Mouse (Mus musculus) forebrain, embryonic 10.5 days (tissue): Measurements from ENCODE around the gene Tmem135. TPM values are rescaled to one million over a fixed set of nuclear protein-coding genes. Genes with fewer than 3 reads are reported as not detected.

Experiments used
- DNase-seq: peaks from one replicate; pipeline ENCODE4 v3.0.0-alpha.2; 2017; ENCODE audit warnings: low spot score; ENCODE audit errors: extremely low spot score
- H3K27ac ChIP-seq: fragments of 300-500 bp; sonication (generic); 2 replicates; pipeline ENCODE4 v1.5.1; 2016; ENCODE audit warnings: mild to moderate bottlenecking
- H3K27me3 ChIP-seq: fragments of 300-500 bp; sonication (generic); 2 replicates; pipeline ENCODE4 v1.6.1; 2016; ENCODE audit warnings: mild to moderate bottlenecking; ENCODE audit not compliant: poor library complexity, severe bottlenecking
- H3K36me3 ChIP-seq: fragments of 300-500 bp; sonication (generic); replicated peaks from 2 replicates; pipeline ENCODE4 v1.6.1; 2016; ENCODE audit warnings: mild to moderate bottlenecking, moderate library complexity
- H3K4me1 ChIP-seq: fragments of 300-500 bp; sonication (generic); 2 replicates; pipeline ENCODE4 v1.6.1; 2016
- H3K4me3 ChIP-seq: fragments of 300-500 bp; sonication (generic); 2 replicates; pipeline ENCODE4 v1.5.1; 2016; ENCODE audit warnings: mild to moderate bottlenecking, moderate library complexity
- H3K9me3 ChIP-seq: fragments of 300-500 bp; sonication (generic); 2 replicates; pipeline ENCODE4 v1.6.1; 2016; ENCODE audit warnings: mild to moderate bottlenecking, moderate library complexity
- WGBS: fragments of 180-500 bp; shearing (Covaris S2); methylation state at CpG from one replicate; pipeline ENCODE4 v1.1.7; 2016; 5-methylcytosine and 5-hydroxymethylcytosine counted together
- microRNA-seq: library from miRNA; unstranded; fragments of <30 nt; microRNA quantifications from one replicate; pipeline ENCODE4, GENCODE M21; 2017
- polyA plus RNA-seq: library from polyadenylated mRNA; unstranded; fragments of >200 nt; fragmentation: Nextera tagmentation; extraction: Ambion mirVana; gene quantifications from 2 replicates; pipeline ENCODE4 v1.2.1, GENCODE M21; 2016

The Tmem135 gene
- polyA plus RNA-seq, 1 experiment from 2014 or later: 16.5 TPM

DNA sequence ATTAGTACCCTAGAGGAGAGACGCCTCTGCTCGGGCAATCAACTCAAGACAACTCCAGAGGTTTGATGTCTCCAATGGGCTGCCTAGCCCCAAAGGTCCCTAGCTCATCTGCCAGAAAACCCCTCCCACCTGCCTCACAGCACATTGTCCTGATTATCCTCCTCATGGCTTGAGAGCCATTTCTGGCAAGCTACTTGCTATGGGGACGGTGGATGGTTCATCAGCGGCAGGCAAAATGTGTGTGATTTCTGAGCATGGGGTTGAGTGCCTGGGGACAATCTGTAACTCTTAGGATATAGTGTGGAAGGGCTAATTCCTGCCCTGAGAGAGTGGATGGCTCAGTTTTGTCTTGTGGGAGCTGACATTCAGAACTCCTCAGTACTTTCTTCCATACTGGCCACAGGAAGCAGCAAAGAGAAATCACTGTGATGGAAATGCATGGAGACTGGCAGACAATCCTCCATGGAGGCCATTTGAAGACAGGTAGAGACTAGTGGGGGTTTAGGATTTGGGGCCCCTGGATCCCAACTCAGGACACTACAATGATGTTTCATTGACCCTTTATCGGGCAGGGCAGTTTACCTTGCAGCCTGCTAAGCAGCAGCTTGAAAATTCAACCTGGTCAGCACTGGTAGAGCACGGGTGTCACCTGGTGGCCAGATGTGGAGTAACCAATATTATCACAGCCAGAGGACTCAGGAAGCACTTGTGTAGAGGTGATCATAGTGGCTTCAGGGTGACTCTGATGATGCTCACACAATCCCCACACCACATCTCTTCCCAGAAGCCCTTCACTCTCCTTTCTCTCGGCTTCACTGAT is 277.7 kb downstream of the Tmem135 start:
- DNase-seq: peak; percentile 60
- no peak overlapping the region for H3K27ac ChIP-seq
- no peaks in the 10 kb centered on the region for H3K9me3 ChIP-seq
- 58% methylated on average over 7 of the region's 7 CpGs for WGBS
- no peaks in the 10 kb centered on the region for H3K4me1 ChIP-seq
- H3K36me3 ChIP-seq: no peaks in the 10 kb centered on the region
- no peak overlapping the region for H3K4me3 ChIP-seq
- no peaks in the 10 kb centered on the region for H3K27me3 ChIP-seq

DNA sequence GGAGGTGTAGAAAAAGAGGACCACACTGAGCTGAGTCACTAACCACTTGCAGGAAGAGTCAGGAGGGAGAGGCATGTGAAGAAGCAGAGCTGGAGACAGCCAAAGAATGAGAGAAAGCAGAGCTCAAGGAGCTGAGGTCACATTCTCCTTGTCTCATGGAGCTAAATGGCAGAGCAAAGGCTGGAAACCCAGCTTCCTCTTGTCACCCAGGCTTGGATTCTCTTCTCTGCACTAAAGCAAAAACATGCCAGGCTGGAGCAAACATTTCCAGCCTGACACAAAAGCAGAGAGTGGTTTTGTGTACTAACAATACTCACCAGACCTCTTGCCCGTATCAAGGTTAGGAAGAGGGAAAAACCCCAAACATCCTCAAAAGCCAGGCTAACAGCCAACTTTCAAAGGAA is 287.8 kb downstream of the Tmem135 start:
- H3K4me3 ChIP-seq: no peak overlapping the region
- H3K36me3 ChIP-seq: no peaks in the 10 kb centered on the region
- no peaks in the 10 kb centered on the region for H3K27me3 ChIP-seq
- DNase-seq: no peak
- 80% methylated on average over 1 of the region's 1 CpGs for WGBS
- no peaks in the 10 kb centered on the region for H3K4me1 ChIP-seq
- no peaks in the 10 kb centered on the region for H3K9me3 ChIP-seq
- H3K27ac ChIP-seq: no peak overlapping the region

DNA sequence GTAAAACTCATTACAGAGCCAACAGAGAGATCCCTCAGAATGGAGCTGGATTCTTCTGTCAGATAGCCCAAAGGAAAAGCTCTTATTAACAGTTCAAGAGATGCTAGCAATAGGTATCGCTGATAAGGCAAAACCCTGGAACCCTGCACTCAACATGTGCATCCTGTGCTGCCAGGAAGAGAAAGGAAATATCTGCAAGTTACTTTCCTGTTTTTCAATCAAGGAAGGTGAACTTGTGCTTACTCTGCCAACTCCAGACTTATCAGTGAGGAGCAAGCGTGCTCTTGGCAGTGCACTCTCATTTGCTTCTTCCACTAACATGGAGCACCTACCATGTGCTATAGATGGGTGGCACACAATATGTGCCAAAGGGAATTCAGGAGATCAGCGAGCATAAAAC is 288.4 kb downstream of the Tmem135 start:
- no peaks in the 10 kb centered on the region for H3K4me1 ChIP-seq
- H3K4me3 ChIP-seq: no peak overlapping the region
- no peaks in the 10 kb centered on the region for H3K27me3 ChIP-seq
- DNase-seq: no peak
- H3K9me3 ChIP-seq: no peaks in the 10 kb centered on the region
- no peak overlapping the region for H3K27ac ChIP-seq
- H3K36me3 ChIP-seq: no peaks in the 10 kb centered on the region
- WGBS: 88% methylated on average over 3 of the region's 3 CpGs

DNA sequence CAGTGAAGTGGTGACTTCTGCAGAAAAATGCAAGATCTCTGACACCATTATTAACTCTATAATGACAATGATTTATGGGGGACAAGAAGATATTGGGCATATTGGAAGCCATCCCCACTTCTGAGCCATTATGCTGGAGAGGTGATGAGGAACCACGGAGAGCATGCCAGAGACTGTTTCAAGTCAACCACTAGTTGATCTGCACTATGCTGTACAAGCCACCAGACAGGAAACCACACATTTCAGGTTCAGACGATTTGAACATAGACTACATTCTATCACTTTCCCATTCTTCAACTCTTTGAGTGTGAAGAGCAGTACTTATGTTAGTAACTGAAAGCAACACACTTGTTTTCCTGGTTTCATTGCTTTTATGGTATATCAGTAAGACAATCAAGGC is 297.6 kb downstream of the Tmem135 start:
- Histone ChIP-seq H3K9me3 (no peaks in the 10 kb centered on the region), H3K27me3 (no peaks in the 10 kb centered on the region), H3K4me1 (0 out of 2 replicates have a peak, but pooled peaks cover 8% of the 10 kb centered on the region), H3K4me3 (no peak overlapping the region), H3K36me3 (no peaks in the 10 kb centered on the region), H3K27ac (no peak overlapping the region)
- 85% methylated on average over 2 of the region's 2 CpGs for WGBS
- no peak for DNase-seq

DNA sequence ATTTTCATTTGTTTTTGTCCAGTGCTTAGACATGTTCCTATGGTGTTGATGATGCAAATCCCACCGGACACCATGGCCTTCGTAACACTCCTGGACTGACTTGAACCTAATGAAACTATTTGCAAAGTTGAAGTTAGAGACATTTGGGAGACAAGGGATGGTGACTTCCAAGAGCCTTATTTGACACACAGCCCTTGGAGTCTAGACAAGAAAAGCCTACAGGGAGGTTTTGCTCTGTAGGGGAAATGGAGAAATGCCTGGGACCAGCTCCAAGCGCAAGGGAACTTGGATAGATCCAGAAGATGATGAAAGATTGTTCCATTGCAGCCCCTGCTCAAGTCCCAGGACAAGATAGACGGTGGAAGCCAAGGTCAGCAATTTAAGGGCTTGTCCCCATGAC is 304.3 kb downstream of the Tmem135 start:
- no peak for DNase-seq
- Histone ChIP-seq H3K27me3 (no peaks in the 10 kb centered on the region), H3K4me1 (no peaks in the 10 kb centered on the region), H3K4me3 (no peak overlapping the region), H3K36me3 (no peaks in the 10 kb centered on the region), H3K27ac (no peak overlapping the region), H3K9me3 (no peaks in the 10 kb centered on the region)
- WGBS: 90% methylated on average over 4 of the region's 4 CpGs

Small RNAs within 50 kb of the gene (microRNA-seq; reads per million reads assigned to microRNA genes)
- gene Gm22171: not detected
- not detected for gene Gm24659

Other genes starting within 250 kb of the Tmem135 start
- 5.9 and 6.8 TPM in 2 replicates for gene Fzd4, start 133 bp upstream of the Tmem135 start, polyA plus RNA-seq
- 32.0 and 36.5 TPM in 2 replicates for gene Prss23, start 123.0 kb upstream of the Tmem135 start, polyA plus RNA-seq
- gene Me3, start 228.2 kb upstream of the Tmem135 start, polyA plus RNA-seq: 2.2 and 2.4 TPM in 2 replicates